Mouse (Mus musculus) gastrocnemius, adult 8-10 months (tissue): ENCODE results near the gene Tmod2. TPM values are rescaled to one million over a fixed set of nuclear protein-coding genes. Genes with fewer than 3 reads are reported as not detected.

Experiments used
- DNase-seq, 2 experiments: peaks; one replicate each; pipeline ENCODE4 v3.0.0; 2022; ENCODE audit warnings: low spot score in 2 of 2
- total RNA-seq, 4 experiments: library from RNA; stranded (reverse); gene quantifications; 2 replicates each; pipeline ENCODE4 v1.2.4; 2022

Gene Tmod2
- total RNA-seq, 4 experiments from 2014 or later: 2.2 to 4.7 (median 3.6) TPM

- no peak for DNase-seq
These were observed 9.6 kb downstream of the Tmod2 start for GRCm38 (mm10) chr9:75601510-75601909.

GRCm38 (mm10) chr9:75600166-75600934 is 10.8 kb downstream of the Tmod2 start:
- DNase-seq: peak in 1 of 2 experiments; percentile 20

- DNase-seq: no peak
These were observed 11.8 kb downstream of the Tmod2 start for GRCm38 (mm10) chr9:75599191-75599841.

- DNase-seq: no peak
These were observed 13.5 kb downstream of the Tmod2 start for GRCm38 (mm10) chr9:75597596-75597995.

- no peak for DNase-seq
These were observed 14.1 kb downstream of the Tmod2 start for GRCm38 (mm10) chr9:75597036-75597435.

- no peak for DNase-seq
These were observed 17.6 kb downstream of the Tmod2 start for GRCm38 (mm10) chr9:75593481-75593880.

- no peak for DNase-seq
These were observed 21.0 kb downstream of the Tmod2 start for GRCm38 (mm10) chr9:75589850-75590790.

GRCm38 (mm10) chr9:75581694-75582350 is 29.3 kb downstream of the Tmod2 start:
- DNase-seq: no peak

- DNase-seq: no peak
These were observed 31.8 kb downstream of the Tmod2 start for GRCm38 (mm10) chr9:75579321-75579720.

GRCm38 (mm10) chr9:75571036-75571942 is 39.8 kb downstream of the Tmod2 start:
- DNase-seq: no peak

GRCm38 (mm10) chr9:75568399-75568798 is 42.7 kb downstream of the Tmod2 start:
- no peak for DNase-seq

- DNase-seq: no peak
These were observed 46.2 kb downstream of the Tmod2 start for GRCm38 (mm10) chr9:75564892-75565291.

GRCm38 (mm10) chr9:75563622-75564021 is 47.5 kb downstream of the Tmod2 start:
- DNase-seq: no peak

GRCm38 (mm10) chr9:75563176-75563575 is 47.9 kb downstream of the Tmod2 start:
- no peak for DNase-seq

GRCm38 (mm10) chr9:75561040-75561669 is 50.0 kb downstream of the Tmod2 start:
- DNase-seq: no peak

GRCm38 (mm10) chr9:75560353-75560752 is 50.8 kb downstream of the Tmod2 start:
- DNase-seq: no peak

GRCm38 (mm10) chr9:75559512-75560012 is 51.6 kb downstream of the Tmod2 start, which contains the start of gene Tmod3:
Gene Tmod3, minus strand, starts transcription at chr9:75559657.
- DNase-seq: peak; percentile 88

GRCm38 (mm10) chr9:75558812-75559511 is 52.2 kb downstream of the Tmod2 start:
- DNase-seq: no peak

GRCm38 (mm10) chr9:75558360-75558759 is 52.8 kb downstream of the Tmod2 start:
- DNase-seq: no peak
